Mouse (Mus musculus): ENCODE measurements around the gene Ier3.

DNA sequence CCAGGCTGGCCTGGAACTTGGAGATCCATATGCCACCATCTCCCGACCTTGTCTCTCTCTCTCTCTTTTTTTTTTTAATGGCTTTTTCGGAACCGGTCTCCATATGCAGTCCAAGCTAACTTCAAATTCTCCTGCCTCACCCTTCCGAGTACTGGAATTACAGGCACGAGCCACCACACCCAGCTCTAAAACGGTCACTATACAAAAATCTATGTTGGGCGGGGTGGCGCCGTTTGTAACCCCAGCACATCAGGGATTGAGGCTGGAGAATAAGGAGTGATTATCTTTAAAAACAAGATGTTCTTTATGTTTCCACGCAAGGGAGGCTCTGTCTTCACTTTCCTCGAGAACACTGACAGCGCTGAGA is 39.3 kb downstream of the Ier3 start:
- TF ChIP-seq POLR2A (IDR thresholded peaks at IDR 0.05; ENCODE audit: borderline replicate concordance, extremely low read depth, insufficient read depth, insufficient read length, poor library complexity, severe bottlenecking), result no peak
- no peak for TF ChIP-seq CTCF (IDR thresholded peaks at IDR 0.05; ENCODE audit: borderline replicate concordance, extremely low read depth, insufficient read depth, insufficient read length)
